Mouse (Mus musculus) forebrain, embryonic 14.5 days (tissue): Measurements from ENCODE around the gene Fzr1. TPM values are rescaled to one million over a fixed set of nuclear protein-coding genes. Genes with fewer than 3 reads are reported as not detected.
A peak's percentile ranks its signal among the peaks of the same experiment; 100 is the strongest.

Source experiments
- ATAC-seq: fragments of 200-750 bp; cut with Nextera tagmentation; 2 replicates; pipeline ENCODE4 v1.8.0; 2017; ENCODE audit warnings: mild to moderate bottlenecking, moderate library complexity
- DNase-seq: peaks from one replicate; pipeline ENCODE4 v3.0.0-alpha.2; 2015; ENCODE audit warnings: low spot score
- H3K27ac ChIP-seq: fragments of 300-500 bp; sonication (generic); 2 replicates; pipeline ENCODE4 v1.5.1; 2014; ENCODE audit warnings: low read depth, mild to moderate bottlenecking, control low read depth, low read length, moderate library complexity
- H3K27me3 ChIP-seq: fragments of 300-500 bp; sonication (generic); replicated peaks from 2 replicates; pipeline ENCODE4 v1.6.1; 2014; ENCODE audit warnings: low read length, control low read depth, mixed read lengths; ENCODE audit not compliant: control insufficient read depth, insufficient read depth
- H3K36me3 ChIP-seq: fragments of 300-500 bp; sonication (generic); 2 replicates; pipeline ENCODE4 v1.6.1; 2014; ENCODE audit warnings: low read length, control low read depth; ENCODE audit not compliant: control insufficient read depth, insufficient read depth
- H3K4me1 ChIP-seq: fragments of 300-500 bp; sonication (generic); 2 replicates; pipeline ENCODE4 v1.6.1; 2014; ENCODE audit warnings: antibody characterized with exemption, low read length, control low read depth; ENCODE audit not compliant: control insufficient read depth, insufficient read depth
- H3K4me2 ChIP-seq: fragments of 300-500 bp; sonication (generic); 2 replicates; pipeline ENCODE4 v1.6.1; 2014; ENCODE audit warnings: mild to moderate bottlenecking, control low read depth, low read length
- H3K4me3 ChIP-seq: fragments of 300-500 bp; sonication (generic); 2 replicates; pipeline ENCODE4 v1.5.1; 2014; ENCODE audit warnings: low read depth, low read length, control low read depth
- H3K9ac ChIP-seq: fragments of 300-500 bp; sonication (generic); 2 replicates; pipeline ENCODE4 v1.6.1; 2014; ENCODE audit warnings: mild to moderate bottlenecking, low read length, control low read depth, moderate library complexity
- H3K9me3 ChIP-seq: fragments of 300-500 bp; sonication (generic); replicated peaks from 2 replicates; pipeline ENCODE4 v1.6.1; 2016; ENCODE audit warnings: low read length, control low read depth, mixed read lengths; ENCODE audit not compliant: control insufficient read depth
- WGBS: fragments of 180-500 bp; shearing (Covaris S2); extraction: QIAGEN DNeasy Blood & Tissue Kit; methylation state at CpG from one replicate; pipeline ENCODE4 v1.1.7; 2014; 5-methylcytosine and 5-hydroxymethylcytosine counted together
- polyA plus RNA-seq: library from polyadenylated mRNA; unstranded; fragments of >200 nt; fragmentation: Nextera tagmentation; extraction: Ambion mirVana; gene quantifications from 2 replicates; pipeline ENCODE4 v1.2.1, GENCODE M21; 2014

The Fzr1 gene
- polyA plus RNA-seq, 1 experiment from 2014 or later, result 101 TPM

DNA sequence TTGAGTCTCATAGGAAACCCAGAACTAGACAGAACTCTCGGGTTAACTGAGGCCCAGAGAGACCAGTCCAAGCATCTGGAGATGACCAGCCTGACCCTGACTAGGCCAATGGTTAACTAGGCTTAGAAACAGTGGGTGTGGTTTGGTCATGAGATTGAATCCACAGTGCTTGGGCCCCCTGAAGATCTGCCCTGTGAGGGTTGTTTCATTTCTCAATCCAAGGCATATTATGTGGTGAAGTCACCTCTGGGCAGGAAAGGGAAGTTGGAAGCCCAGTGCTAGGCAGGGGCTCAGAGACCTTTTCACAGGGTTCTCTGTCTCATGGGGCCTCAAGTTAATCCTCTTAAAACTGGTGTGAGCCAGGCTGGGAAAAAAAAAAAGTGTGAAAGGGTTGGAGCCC lies 19.5 kb downstream of the Fzr1 start:
- 63% methylated on average over 1 of the region's 1 CpGs for WGBS
- H3K4me2 ChIP-seq, result no peak overlapping the region; the same call in 1 of the 2 replicates

DNA sequence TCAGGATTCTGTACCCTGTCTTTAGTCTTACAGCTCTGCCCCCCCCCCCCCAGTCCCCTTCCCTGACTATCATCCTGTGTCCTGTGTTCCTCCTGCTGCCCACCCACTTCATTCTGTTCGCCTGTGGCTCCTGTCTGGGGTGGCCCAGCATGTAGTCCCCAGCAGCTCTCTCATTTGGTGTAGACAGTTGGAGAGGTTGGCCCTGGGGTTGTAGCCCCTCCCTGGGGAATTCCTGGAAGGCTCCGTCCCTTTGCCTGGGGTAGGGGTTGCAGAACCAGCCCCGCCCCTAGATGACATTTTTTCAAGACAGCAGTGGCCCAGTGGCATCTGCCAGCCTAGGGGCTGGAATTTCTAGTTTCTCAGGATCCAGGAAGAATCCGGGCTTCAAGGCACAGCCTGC lies 20.1 kb downstream of the Fzr1 start:
- H3K27me3 ChIP-seq, result peaks cover 7% of the 10 kb centered on the region; the same call in 1 of the 2 replicates
- H3K4me2 ChIP-seq, result peak overlapping the region; percentile 97
- WGBS, result 43% methylated on average over 4 of the region's 4 CpGs
- H3K36me3 ChIP-seq, result peaks cover 3% of the 10 kb centered on the region; the same call in 1 of the 2 replicates
- H3K4me3 ChIP-seq, result peak overlapping the region; percentile 68
- H3K9me3 ChIP-seq, result no peaks in the 10 kb centered on the region
- peaks cover 3% of the 10 kb centered on the region; the same call in 1 of the 2 replicates for H3K4me1 ChIP-seq
- no peak overlapping the region for H3K27ac ChIP-seq
- DNase-seq, result no peak
- H3K9ac ChIP-seq, result peak overlapping the region; percentile 81
- ATAC-seq, result no peak

More for the DNA sequence above, 19.5 kb downstream of the Fzr1 start:
- Histone ChIP-seq H3K4me3 (no peak overlapping the region), H3K27ac (no peak overlapping the region), H3K27me3 (peaks cover 14% of the 10 kb centered on the region), H3K9me3 (no peaks in the 10 kb centered on the region), H3K36me3 (peaks cover 3% of the 10 kb centered on the region; the same call in 1 of the 2 replicates), H3K9ac (no peak overlapping the region), H3K4me1 (peaks cover 6% of the 10 kb centered on the region)
- DNase-seq (no peak), ATAC-seq (no peak)

DNA sequence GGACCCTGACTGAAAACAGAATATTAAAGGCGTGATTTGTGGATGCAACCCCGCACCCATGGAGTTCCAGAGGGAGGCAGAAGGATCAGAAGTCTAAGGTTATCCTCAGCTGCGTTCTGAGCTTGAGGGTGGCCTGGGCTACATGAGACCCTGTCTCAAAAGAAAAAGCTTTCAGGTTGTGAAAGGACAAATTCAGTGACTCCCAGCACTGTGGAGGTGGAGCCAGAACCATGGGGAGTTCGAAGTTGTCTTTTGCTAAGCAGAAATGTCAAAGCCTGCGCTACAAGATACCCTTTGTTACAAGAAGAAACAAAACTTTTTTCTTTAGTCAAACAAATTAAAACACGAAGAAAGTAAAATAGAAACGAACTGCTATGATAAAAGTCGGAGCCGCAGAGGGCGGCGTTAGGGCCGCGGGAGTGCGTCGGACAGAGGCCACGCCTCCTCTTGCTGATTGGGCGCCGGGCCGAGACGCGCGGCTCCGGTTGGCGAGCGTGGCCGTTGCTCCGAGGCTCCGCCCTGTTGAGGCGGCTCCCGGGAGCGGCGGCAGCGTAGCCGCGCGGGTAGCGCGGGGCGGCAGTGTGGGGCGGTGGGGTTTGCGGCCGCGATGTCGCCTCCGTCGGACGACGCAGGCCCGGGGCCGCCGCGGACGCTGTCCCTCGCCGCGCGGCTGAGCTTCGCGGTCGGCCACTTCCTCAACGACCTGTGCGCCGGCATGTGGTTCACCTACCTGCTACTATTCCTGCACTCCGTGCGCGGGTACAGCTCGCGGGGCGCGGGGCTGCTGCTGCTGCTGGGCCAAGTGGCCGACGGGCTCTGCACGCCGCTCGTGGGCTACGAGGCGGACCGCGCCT lies 21.1 kb downstream of the Fzr1 start, which contains the start of gene Mfsd12:
Gene Mfsd12, plus strand, starts transcription at position 501 of the 854 bp plus-strand sequence.
- no peak within 1 kb of the TSS for H3K27ac ChIP-seq
- H3K9ac ChIP-seq, result peak within 1 kb of the TSS; percentile 81
- peak within 1 kb of the TSS; percentile 68 for H3K4me3 ChIP-seq
- H3K4me2 ChIP-seq, result peak within 1 kb of the TSS; percentile 97
- H3K4me1 ChIP-seq, result peaks cover 3% of the 10 kb centered on the region; the same call in 1 of the 2 replicates
- no peaks in the 10 kb centered on the region; the same call in 1 of the 2 replicates for H3K36me3 ChIP-seq
- WGBS, result 2% methylated on average over 73 of the region's 79 CpGs
- H3K27me3 ChIP-seq, result no peaks in the 10 kb centered on the region
- DNase-seq (peak; percentile 95), ATAC-seq (peak; percentile 96)
- no peaks in the 10 kb centered on the region for H3K9me3 ChIP-seq

DNA sequence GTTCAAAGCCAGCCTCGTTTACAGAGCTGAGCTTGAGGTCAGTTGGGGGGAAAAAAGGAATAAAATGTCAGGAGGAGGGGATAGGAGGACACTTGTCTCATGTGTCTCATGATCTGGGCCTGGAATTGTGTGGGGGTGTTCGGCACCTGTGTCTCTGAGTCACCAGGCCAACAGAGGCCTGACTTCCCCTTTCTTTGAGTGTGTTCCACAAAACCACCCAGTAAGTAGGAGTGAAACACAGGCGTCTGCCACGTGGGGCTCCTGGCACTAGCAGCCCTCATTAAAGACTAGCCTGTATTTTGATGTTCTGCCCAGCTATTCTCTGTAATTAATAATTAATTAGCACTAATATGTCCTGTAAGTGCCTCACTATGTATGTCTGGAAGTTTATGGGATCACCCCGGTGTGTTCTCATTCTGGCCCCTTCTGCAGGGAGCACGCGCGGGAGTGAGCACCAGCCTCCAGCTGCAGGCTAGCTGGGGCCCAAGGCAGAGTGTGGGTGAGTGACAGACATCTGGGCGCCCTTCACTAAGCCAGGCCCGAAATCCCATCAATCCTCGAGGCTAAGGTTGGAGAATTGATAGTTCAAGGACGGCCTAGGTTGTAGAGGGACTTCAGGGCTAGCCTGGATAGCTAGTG lies 21.8 kb downstream of the Fzr1 start:
- Histone ChIP-seq H3K27ac (no peak overlapping the region), H3K4me1 (peaks cover 3% of the 10 kb centered on the region; the same call in 1 of the 2 replicates), H3K36me3 (no peaks in the 10 kb centered on the region; the same call in 1 of the 2 replicates), H3K4me2 (peak overlapping the region; percentile 97), H3K27me3 (no peaks in the 10 kb centered on the region), H3K9me3 (no peaks in the 10 kb centered on the region), H3K9ac (no peak overlapping the region), H3K4me3 (peak overlapping the region; percentile 68; the same call in 1 of the 2 replicates)
- 48% methylated on average over 12 of the region's 12 CpGs for WGBS
- DNase-seq (no peak), ATAC-seq (no peak)

DNA sequence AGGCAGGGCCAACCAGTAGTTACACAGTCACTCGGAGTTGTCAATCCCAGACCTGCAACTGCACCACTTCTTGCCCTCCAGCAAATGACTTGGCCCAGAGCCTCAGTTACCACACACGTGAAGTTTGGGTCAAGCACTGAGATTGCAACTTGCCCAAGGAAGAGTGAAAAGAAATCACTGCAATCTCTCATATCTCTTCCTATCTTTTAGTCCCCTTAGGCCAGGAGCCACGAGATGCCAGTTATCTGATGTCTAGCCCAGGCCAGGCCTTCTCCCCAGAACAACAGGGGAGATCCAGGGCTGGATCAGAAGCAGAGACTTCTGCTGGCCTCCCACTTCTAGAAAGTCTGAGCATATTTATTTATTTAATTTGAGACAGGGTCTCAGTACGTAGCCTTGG lies 22.8 kb downstream of the Fzr1 start:
- H3K36me3 ChIP-seq, result no peaks in the 10 kb centered on the region
- WGBS, result 80% methylated on average over 4 of the region's 4 CpGs

DNA sequence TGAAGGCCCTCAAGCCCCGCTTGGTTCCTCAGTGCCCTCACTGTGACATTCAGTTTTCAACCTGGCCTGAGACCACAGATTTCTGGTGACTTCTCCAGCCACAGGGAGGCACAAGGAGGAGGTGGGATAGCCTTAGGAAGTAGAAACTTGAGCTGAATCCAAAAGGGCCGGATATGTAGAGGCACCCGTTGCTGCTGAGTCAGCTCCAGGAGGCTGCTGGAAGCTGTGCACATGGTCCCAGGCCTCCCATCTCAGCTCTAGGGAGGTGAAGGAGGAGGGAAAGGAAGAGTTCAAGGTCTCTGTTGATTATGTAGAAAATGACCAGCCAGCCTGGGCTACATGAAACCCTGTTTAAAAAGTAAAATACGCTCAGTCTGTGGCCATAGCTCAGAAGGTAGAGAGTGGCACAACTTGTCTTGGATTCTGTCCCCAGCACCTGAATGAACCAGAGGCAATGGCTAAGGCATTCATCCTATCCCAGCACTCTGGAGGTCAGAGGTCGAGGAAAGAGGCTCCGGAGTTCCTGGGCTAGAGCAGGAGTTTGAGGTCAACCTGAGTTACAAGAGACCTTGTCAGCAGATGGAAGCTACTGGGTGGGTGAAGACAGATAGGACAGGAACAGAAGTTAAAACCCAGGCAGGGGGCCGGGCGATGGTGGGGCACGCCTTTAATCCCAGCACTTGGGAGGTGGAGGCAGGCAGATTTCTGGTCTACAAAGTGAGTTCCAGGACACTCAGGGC lies 23.4 kb downstream of the Fzr1 start:
- H3K4me1 ChIP-seq, result peaks cover 3% of the 10 kb centered on the region; the same call in 1 of the 2 replicates
- H3K36me3 ChIP-seq, result no peaks in the 10 kb centered on the region
- H3K27ac ChIP-seq, result no peak overlapping the region
- no peak overlapping the region for H3K9ac ChIP-seq
- WGBS, result 74% methylated on average over 9 of the region's 9 CpGs
- DNase-seq, result no peak
- H3K4me2 ChIP-seq, result no peak overlapping the region
- H3K9me3 ChIP-seq, result no peaks in the 10 kb centered on the region
- H3K27me3 ChIP-seq, result no peaks in the 10 kb centered on the region
- no peak overlapping the region for H3K4me3 ChIP-seq
- ATAC-seq, result no peak

More for the DNA sequence above, 22.8 kb downstream of the Fzr1 start:
- Histone ChIP-seq H3K4me1 (peaks cover 3% of the 10 kb centered on the region; the same call in 1 of the 2 replicates), H3K9me3 (no peaks in the 10 kb centered on the region), H3K9ac (no peak overlapping the region), H3K4me2 (no peak overlapping the region), H3K27me3 (no peaks in the 10 kb centered on the region), H3K27ac (no peak overlapping the region), H3K4me3 (no peak overlapping the region)
- DNase-seq (no peak), ATAC-seq (no peak)

DNA sequence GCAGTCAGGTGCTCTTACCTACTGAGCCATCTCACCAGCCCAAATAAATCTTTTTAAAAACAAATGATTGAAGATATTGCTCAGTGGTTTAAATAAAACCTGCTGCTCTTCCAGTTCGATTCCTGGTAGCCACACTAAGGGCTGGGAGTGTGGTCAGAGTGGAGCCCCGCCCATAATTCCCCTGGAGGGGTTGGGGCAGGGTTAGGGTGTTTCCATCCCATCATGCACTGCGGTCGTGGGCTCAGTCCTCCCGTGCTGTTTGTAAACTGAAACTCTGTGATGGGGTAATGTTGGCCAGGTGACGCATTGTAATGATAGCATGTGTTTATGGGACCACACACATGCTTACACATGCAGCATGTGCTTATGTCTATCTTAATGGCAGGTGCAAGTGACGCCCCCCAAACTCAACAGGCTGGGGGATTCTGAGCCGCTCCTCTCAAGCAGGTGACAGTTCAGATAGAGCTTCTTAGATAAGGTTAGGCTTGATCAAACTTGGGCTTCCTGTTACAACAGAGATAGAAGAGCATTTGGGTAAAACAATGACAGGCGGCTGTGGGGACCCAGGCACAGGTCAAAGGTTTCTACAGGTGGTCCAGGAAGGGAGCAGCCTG lies 26.5 kb downstream of the Fzr1 start:
- Histone ChIP-seq H3K27me3 (no peaks in the 10 kb centered on the region), H3K4me3 (no peak overlapping the region), H3K36me3 (peaks cover 10% of the 10 kb centered on the region), H3K9me3 (no peaks in the 10 kb centered on the region), H3K4me1 (peaks cover 11% of the 10 kb centered on the region), H3K9ac (no peak overlapping the region), H3K4me2 (no peak overlapping the region), H3K27ac (no peak overlapping the region)
- DNase-seq (no peak), ATAC-seq (no peak)
- 28% methylated on average over 9 of the region's 9 CpGs for WGBS
